Comparison of ENCODE assay signal across 10 mouse cellular contexts in the genomic region with DNA sequence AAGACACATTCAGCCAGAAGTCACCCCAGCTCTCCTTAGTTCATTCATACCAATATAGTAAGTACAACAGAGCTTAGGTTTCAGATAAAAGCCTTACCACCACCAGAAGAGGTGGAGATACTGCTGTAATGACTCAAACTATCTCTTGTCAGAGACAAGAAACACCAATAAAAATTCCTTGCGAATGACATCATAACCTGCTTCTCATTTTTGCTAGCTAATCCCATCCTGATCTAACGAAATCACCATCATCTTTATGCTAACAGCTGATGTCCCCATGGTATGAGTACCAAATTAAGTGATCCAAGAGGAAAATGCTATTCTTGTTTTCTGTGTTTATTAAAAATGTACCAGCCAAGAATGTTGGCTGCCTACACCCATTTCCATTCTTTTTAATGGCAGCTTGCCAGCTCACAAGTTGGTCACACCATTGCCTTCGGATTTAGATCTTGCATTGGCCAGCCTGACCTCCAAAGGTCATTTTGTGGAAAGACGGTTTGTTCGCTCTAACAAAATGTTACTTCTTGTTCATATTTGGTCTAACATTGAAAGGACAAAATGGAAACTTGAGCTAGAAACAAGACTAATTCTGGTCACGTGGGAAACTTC. TPM values are rescaled to one million over a fixed set of nuclear protein-coding genes. Genes with fewer than 3 reads are reported as not detected.
DNase-seq lines count a peak whose midpoint lies in the region; ATAC-seq lines count a peak whose summit lies in the region.
"Had no signal": no experiment of that assay in that cellular context is flagged by ENCODE, and none has a peak within 500 bp of the region (broad histone marks: within the 10 kb centered on the region; RNA-seq: fewer than 3 reads in every experiment).

No protein-coding gene starts in this region.

- H3K27ac ChIP-seq in hindbrain, embryonic 13.5 days = peak overlapping the region; percentile 99
- H3K27ac ChIP-seq in hindbrain, embryonic 10.5 days = no peak overlapping the region
- H3K27ac ChIP-seq: stomach, embryonic 15.5 days had no signal

- no peak for DNase-seq in hindbrain, embryonic 10.5 days (ENCODE audit: low spot score)
- DNase-seq in 3134 (ENCODE audit: extremely low read depth, insufficient read length, low spot score) (peak; percentile 39), 3T3-L1 (ENCODE audit: low read depth, low spot score) (peak; percentile 83)
- peak; percentile 50 for DNase-seq in kidney, postnatal 14 days
- DNase-seq in frontal cortex, postnatal 36 days (ENCODE audit: low spot score in 2 of 2) = no peak
- DNase-seq in cerebellum, postnatal 14 days = no peak
- DNase-seq: thymus, postnatal 4 days had no signal

- H3K4me3 ChIP-seq in hindbrain, embryonic 13.5 days = no peak overlapping the region
- no peak overlapping the region for H3K4me3 ChIP-seq in hindbrain, embryonic 10.5 days
- H3K4me3 ChIP-seq: stomach, embryonic 15.5 days had no signal

- peaks cover 30% of the 10 kb centered on the region for H3K4me1 ChIP-seq in hindbrain, embryonic 13.5 days (replicated peaks)
- H3K4me1 ChIP-seq in hindbrain, embryonic 10.5 days (replicated peaks) = peaks cover 26% of the 10 kb centered on the region
- H3K4me1 ChIP-seq: stomach, embryonic 15.5 days had no signal

- peak overlapping the region; percentile 65 for H3K4me2 ChIP-seq in hindbrain, embryonic 13.5 days

- no peak for ATAC-seq in hindbrain, embryonic 13.5 days (ENCODE audit: low FRiP score)
- no peak for ATAC-seq in megakaryocyte-erythroid progenitor cell, adult 5-6 weeks (replicated peaks; ENCODE audit: low FRiP score, low TSS enrichment, poor library complexity, severe bottlenecking)

- H3K9me3 ChIP-seq in hindbrain, embryonic 13.5 days = no peaks in the 10 kb centered on the region
- no peaks in the 10 kb centered on the region for H3K9me3 ChIP-seq in hindbrain, embryonic 10.5 days
- H3K9me3 ChIP-seq: stomach, embryonic 15.5 days had no signal

- WGBS in hindbrain, embryonic 13.5 days = 80% methylated on average over 6 of the region's 6 CpGs
- 90% methylated on average over 6 of the region's 6 CpGs for WGBS in hindbrain, embryonic 10.5 days

- H3K9ac ChIP-seq in hindbrain, embryonic 13.5 days = no peak overlapping the region
- H3K9ac ChIP-seq: stomach, embryonic 15.5 days had no signal

- H3K36me3 ChIP-seq in hindbrain, embryonic 13.5 days = no peaks in the 10 kb centered on the region
- H3K36me3 ChIP-seq in hindbrain, embryonic 10.5 days = no peaks in the 10 kb centered on the region
- H3K36me3 ChIP-seq: stomach, embryonic 15.5 days had no signal

- no peaks in the 10 kb centered on the region for H3K27me3 ChIP-seq in hindbrain, embryonic 13.5 days
- H3K27me3 ChIP-seq in hindbrain, embryonic 10.5 days (ENCODE audit: insufficient read depth, poor library complexity, severe bottlenecking) = 0 out of 2 replicates have a peak, but pooled peaks cover 5% of the 10 kb centered on the region
- H3K27me3 ChIP-seq: stomach, embryonic 15.5 days had no signal

RNA-seq across cellular contexts. Expression of a gene that starts 2.0 kb away (rescaled TPM):
- polyA plus RNA-seq in hindbrain, embryonic 13.5 days (2015; fragmentation: Nextera tagmentation; extraction: Ambion mirVana) = 35.3 and 37.9 TPM in 2 replicates
- polyA plus RNA-seq in hindbrain, embryonic 10.5 days (2016; fragmentation: Nextera tagmentation; extraction: Ambion mirVana) = 24.4 and 29.0 TPM in 2 replicates
- total RNA-seq in megakaryocyte-erythroid progenitor cell, adult 5-6 weeks (2014; fragmentation: Nextera tagmentation) = 0.57 and 0.72 TPM in 2 replicates
- total RNA-seq in megakaryocyte-erythroid progenitor cell, adult 5-6 weeks (2017) = 0.11 and 4.9 TPM in 2 replicates

Comparison
In these comparisons a context has a peak if more than half of its experiments do, and no peak if none do; other contexts are left out.
1. DNase-seq: peak in 3134 (single experiment), 3T3-L1 (single experiment) and kidney, postnatal 14 days (single experiment); none in hindbrain, embryonic 10.5 days (single experiment), frontal cortex, postnatal 36 days (0 of 2) and cerebellum, postnatal 14 days (0 of 2).